Mouse (Mus musculus) G1E (cell line): ENCODE measurements around the gene Pou3f1.

Source experiments
- CTCF ChIP-seq: IDR thresholded peaks from 2 replicates; pipeline ENCODE4 v1.5.1; 2012; ENCODE audit warnings: low read depth, low read length, inconsistent platforms, mixed read lengths
- GATA2 ChIP-seq: IDR thresholded peaks from 2 replicates; pipeline ENCODE4 v1.6.1; 2012; ENCODE audit warnings: low read depth, low read length, inconsistent platforms, borderline replicate concordance
- POLR2AphosphoS5 ChIP-seq: IDR thresholded peaks from 2 replicates; pipeline ENCODE4 v1.6.1; 2012; ENCODE audit warnings: low read depth, low read length, inconsistent platforms; ENCODE audit not compliant: insufficient replicate concordance
- TAL1 ChIP-seq: conservative IDR thresholded peaks from 2 replicates; pipeline ENCODE4 v1.6.1; 2012; ENCODE audit warnings: low read depth, low read length, inconsistent platforms, mixed read lengths

GRCm38 (mm10) chr4:124652886-124653285 is 3.7 kb upstream of the Pou3f1 start:
- TF ChIP-seq CTCF (no peak), TAL1 (no peak), POLR2AphosphoS5 (no peak), GATA2 (no peak)
